Mouse (Mus musculus): ENCODE results near the gene Slc2a3.
"Not testable (repeated sequence)": the region's sequence is repeated elsewhere in the genome, so short reads cannot be mapped to it uniquely, and the experiment has no call there.

The Slc2a3 gene

DNA sequence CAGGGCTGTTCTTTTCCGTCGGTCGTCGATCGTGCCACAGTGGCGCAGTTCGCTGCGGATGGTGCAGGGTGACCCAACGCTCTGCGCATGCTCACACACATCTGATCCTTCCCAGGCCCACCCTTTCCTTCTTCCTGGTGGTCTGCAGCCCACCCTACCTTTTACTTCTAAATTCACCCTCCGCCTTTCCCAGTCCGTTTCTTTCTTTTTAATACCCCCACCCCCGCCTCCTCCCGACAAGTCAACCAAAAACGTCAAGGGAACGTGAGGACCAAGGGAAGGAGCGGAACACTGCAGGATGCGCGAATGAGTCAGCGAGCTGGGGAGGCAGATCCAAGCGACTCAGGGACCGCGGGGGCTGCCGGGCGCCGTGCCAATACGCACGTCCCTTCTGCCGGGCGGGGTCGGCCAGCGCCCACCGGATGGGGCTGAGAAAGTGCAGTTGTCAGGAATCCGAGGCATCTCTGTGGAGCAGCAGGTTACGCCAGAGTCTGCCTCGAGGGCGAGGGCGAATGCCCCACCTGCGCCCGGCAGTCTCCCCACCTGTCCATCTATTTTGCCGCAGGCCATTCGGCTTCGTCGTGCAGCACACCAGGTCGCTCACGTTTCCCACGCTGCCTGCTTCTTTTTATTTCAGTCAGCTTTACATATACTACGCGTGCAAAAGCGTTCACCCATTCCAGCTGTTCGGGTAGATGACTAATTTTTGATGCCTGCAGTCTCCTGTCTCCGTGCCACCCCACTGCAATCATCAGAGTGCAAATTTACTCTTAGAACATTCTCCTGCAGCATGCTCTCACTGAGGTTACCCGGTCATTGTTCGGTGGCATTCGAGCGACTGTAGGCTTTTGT is 36.8 kb downstream of the Slc2a3 start:
- peak; percentile 93 for DNase-seq (ENCODE audit: low read depth, low spot score)

GRCm38 (mm10) chr6:122763844-122764445 is 37.5 kb downstream of the Slc2a3 start:
- DNase-seq (ENCODE audit: low read depth, low spot score), result peak; percentile 21

- DNase-seq (ENCODE audit: low read depth, low spot score), result peak; percentile 59
Measured at GRCm38 (mm10) chr6:122762952-122763700, 38.3 kb downstream of the Slc2a3 start.

DNA sequence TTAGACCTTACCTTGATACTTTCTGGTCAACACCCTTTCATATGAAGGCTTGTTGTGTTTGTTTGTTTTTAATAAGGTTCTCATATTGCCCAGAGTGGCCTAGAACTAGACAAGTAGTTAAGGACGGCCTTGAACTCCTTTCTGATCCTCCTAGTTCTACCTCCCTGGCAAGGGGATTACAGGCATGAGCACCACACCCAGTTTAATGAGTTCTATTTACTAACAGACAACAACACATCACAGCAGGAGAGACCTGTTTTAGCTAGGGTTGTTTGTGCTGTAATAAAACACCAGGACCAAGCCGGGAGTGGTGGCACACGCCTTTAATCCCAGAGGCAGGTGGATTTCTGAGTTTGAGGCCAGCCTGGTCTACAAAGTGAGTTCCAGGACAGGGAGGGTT is 39.0 kb downstream of the Slc2a3 start:
- peak; percentile 94 for DNase-seq (ENCODE audit: low read depth, low spot score)

GRCm38 (mm10) chr6:122761901-122762300 is 39.5 kb downstream of the Slc2a3 start:
- peak; percentile 50 for DNase-seq (ENCODE audit: low read depth, low spot score)

DNA sequence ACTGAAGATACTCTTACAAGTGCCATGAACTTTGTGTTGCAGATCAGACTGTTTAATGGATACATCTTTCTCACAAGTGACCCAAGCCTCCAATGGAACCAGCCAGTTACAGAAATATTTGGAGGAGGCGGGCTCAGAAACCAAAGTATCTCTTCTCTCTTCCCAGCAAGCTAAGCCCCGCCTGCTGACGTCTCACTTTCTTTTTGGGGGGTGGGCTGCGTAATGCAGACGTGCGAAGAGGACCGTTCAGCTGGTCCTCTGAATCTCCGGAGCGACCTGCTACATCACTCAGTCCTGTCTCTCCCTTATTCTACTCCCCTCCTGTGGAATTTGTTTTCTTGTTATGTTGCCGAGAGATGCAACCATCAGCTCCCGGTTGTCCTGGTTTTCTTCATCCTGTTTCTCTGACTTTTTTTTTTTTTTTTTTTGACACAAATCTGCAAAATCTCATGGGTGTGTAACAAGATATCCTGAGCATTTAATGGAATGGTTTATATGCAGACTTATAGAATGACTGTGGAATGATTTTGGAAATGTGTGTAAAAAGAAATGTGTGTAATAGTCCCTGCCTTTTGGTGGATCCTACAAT is 40.3 kb downstream of the Slc2a3 start:
- peak; percentile 95 for DNase-seq (ENCODE audit: low read depth, low spot score)

- DNase-seq (ENCODE audit: low read depth, low spot score), result no peak
Measured at GRCm38 (mm10) chr6:122758732-122759131, 42.7 kb downstream of the Slc2a3 start.

GRCm38 (mm10) chr6:122755913-122756312 is 45.5 kb downstream of the Slc2a3 start:
- DNase-seq (ENCODE audit: low read depth, low spot score), result no peak

- no peak for DNase-seq (ENCODE audit: low read depth, low spot score)
Measured at GRCm38 (mm10) chr6:122750579-122750978, 50.9 kb downstream of the Slc2a3 start.

DNA sequence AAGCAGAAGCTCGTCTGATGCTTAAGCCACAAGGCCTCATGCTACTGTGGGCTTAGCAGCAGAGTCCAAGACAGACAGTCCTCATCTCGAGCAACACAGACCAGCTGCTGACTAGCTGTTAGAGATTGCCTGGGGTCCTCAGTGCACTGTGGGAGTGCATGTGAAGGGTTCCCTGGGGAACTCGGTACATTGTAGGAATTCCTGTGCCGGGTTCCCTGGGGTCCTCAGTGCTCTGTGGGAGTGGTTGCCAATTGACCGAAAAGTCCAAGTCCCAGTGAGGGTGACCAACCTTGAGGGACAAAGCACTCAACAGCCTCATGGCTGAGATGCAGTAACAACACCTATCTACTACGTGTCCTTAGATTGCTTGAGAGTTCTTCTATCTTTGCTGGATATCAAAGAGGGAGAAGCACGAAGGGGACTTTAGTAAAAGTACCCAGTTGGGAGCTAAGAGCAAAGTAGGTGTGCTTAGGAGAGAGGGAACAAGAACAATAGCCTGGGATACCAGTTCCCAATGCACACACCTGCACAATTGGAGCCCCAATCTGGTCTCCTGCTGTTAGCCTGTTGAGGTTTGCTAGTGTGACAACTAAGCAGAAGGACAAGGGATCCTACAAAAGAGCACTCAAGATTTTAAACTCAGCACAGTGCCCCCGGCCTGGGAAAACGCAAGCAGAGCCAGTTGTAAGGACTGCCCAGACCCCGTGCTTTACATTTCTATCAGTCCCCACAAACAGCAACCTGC is 56.8 kb downstream of the Slc2a3 start:
- peak; percentile 62 for DNase-seq (ENCODE audit: low read depth, low spot score)

- DNase-seq (ENCODE audit: low read depth, low spot score), result peak; percentile 88
Measured at GRCm38 (mm10) chr6:122743353-122743752, 58.1 kb downstream of the Slc2a3 start.

DNA sequence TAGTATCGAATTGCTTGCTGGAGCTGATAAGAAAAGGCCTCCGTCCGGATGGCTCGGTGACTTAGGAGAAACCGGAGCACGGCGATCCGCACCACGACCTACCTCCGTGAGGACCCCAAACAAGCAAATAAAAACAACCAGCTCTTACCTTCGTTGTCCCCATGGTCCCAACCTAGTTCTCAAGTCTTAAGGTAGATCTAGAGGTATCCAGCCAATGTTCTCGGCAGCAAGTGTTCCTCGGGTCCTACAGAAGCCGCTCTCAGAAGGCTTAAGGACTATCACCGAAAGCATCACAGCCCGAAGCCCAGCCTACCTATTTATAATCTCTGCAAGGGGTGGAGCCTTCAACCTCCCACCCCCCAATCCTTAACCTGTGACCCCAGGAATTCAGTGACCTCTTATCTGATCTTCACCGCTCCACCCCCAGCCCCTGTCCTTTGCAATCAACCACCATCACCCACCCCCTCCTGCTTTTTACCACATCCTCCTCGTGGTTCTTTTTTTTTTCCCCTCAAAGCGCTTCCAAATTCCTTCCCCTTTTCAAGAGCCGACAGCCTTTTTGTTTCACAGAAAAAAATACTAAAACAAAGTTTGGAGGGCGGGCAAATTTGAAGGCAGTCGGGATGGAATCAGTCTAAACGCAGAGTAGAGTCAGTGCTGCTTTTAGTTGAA is 59.1 kb downstream of the Slc2a3 start:
- DNase-seq (ENCODE audit: low read depth, low spot score), result peak; percentile 98

DNA sequence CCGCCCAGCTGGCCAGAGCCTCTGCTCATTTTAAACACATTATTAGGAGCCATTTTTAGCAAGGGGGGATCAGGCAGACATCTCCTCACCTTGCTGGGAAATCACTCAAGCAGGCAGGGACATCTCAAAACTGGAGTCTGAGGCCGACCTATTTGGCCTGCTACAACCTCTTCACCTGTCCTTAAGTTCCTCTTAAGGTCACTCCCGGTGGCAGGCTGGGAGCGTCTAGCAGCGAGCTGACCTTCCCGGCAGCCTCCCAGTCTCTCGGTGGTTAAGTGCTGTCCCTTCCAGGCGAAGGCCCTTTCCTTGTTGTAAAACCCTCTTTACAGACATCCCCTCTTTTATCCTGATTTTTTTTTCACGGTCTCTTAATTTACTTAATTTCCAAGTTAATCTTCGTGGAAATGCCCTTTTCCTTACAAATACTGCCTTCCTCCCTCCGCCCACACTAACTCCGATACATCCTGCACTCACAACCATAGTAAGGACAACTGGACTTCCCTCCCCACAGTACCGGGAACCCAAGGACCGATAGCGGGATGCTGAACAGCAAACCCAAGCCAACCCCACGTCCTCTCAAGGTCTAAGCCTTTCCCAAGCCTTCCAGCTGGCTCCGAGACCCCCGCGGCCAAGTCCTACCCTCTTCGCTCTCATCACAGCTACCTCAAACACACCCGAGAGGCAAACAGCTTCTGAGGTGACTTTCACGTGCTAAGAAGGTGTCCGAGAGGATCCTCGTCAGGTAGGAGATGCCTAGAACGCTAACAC is 59.8 kb downstream of the Slc2a3 start:
- no peak for DNase-seq (ENCODE audit: low read depth, low spot score)

GRCm38 (mm10) chr6:122739952-122740351 is 61.5 kb downstream of the Slc2a3 start:
- peak; percentile 95 for DNase-seq (ENCODE audit: low read depth, low spot score)

DNA sequence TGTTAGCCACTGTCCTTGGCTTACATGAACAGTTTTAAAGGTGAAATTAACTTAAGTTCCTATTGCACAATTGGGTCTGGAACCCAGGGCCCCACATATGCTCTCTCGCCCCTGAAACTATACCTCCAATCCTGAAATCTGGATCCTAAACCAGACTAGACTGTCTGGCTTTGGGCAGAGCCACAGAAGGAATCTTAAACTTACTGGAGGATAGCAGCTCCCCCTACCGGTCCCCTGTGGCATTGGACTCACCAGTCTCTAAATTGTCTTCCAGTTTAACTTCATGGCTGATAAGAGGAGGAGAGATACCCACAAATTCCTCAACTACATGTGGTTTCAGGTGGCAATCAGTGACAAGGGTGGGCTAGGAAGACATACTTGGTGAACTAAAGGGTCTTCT is 81.5 kb downstream of the Slc2a3 start:
- DNase-seq (ENCODE audit: low read depth, low spot score), result peak; percentile 91

- DNase-seq (ENCODE audit: low read depth, low spot score), result not testable (repeated sequence)
Measured at GRCm38 (mm10) chr6:122718224-122718623, 83.2 kb downstream of the Slc2a3 start.

DNA sequence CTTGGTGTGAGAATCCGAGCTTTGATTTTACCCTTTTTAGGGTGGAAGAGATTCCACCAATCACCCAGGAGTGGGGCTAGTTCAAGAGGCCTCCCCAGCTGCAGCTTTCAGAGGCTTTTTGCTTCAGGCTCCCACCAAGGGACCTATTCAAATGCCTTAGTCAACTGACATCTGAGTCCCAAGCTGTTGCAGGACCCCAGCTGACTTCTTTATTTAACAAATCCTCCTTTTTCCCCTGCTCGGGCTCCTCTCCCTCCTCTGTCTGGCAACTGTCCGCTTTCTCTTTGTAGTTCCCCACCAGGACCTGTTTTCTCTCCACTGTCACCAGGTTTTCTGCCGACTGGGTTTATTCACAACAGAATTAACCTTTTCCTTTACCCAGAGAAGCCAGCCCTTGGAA is 85.6 kb downstream of the Slc2a3 start:
- peak; percentile 69 for DNase-seq (ENCODE audit: low read depth, low spot score)

DNA sequence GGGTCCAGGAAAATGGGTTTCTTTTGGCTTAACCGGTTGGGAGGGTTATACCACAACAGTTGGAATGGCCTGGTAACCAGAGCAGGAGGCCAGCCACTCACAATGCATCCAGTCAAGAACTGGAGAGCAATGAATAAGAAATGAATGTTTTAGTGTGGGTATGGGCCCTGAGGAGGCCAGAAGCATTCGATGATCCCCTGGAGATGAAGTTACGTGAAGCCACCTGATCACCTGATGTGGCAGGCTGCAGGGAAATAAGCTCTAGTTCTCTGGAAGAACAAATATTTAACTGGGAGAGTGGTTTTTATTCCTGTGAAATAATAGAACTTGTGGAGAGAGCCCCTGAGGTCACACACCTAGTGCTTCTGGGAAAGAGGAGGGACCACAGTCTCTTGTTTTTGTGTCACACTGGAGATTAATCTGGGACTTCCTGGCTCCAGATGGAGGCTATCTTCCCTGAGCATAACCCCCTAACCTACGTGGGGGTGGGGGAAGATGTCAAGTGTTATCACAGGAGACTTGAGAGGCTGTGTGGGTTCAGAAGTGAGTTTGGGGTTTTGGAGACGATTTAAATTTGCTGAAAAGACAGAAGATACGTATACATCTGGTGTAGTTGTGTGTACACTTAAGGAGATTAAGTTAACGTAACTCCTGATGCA is 86.6 kb downstream of the Slc2a3 start:
- DNase-seq (ENCODE audit: low read depth, low spot score), result no peak

- not testable (repeated sequence) for DNase-seq (ENCODE audit: low read depth, low spot score)
Measured at GRCm38 (mm10) chr6:122713116-122713515, 88.3 kb downstream of the Slc2a3 start.

Measured in ES-CJ7 (cell line).